Mouse (Mus musculus) cerebellum, postnatal 36 days (tissue): ENCODE measurements around the gene Il1rapl1.

Source experiments
- DNase-seq, 2 experiments: peaks; one replicate each; pipeline ENCODE4 v3.0.0; 2021 to 2022; ENCODE audit warnings: mixed read lengths in 2 of 2

Gene Il1rapl1

DNA sequence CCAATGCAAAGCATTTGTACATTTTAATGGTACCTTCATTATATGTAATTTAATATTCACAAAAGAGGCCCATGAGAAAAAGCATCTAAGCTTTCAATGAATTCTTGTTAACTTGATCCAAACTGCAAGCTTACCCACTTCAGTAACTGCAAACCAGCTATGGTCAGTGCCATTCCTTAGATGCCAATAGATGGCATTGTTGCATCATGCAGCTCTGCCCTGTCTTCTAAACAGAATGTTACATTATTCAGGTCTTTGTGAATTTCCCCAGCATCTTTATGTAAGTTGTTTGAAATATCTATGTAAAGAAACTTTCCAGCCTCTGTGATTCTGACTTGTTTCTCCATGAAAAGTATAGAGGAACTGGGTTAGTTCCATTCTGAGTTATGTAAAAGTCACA lies 514.5 kb downstream of the Il1rapl1 start:
- peak; percentile 5 to 9 for DNase-seq

DNA sequence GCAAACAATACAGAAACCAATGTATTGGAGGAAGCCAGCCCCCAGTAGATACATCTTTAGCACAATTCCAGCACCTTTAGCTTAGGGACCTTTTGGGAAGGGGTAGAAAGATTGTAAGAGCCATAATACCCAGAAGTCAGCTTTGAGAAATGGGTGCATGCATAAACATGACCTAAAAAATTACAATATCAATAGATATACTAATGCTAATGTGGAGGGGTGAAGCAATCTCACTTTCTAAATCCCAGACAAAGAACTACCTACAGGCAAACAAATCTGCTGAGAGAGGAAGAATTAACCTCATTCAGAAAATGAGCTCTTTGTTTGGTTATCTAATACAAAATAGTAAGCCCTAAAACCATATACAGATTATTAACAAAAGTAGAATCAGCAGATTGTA lies 607.4 kb downstream of the Il1rapl1 start:
- no peak for DNase-seq

DNA sequence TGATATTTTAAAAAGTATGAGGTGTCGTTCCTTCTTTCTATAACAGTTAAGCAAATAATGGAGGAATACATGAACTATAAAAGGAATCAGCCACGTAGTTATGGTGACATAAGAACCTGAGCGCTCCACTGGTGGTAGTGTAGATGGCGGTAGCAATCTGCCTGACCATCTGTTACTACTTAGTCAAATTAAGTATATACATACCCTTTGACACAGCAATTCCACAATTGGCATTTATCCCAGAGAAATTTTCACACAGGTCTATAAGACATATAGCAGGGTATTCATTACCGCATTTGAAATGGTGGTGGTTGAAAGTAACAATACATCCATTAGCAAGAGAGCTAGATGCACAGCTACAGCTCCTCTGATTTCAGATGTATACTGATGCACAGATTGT lies 612.8 kb downstream of the Il1rapl1 start:
- peak; percentile 21 to 37 for DNase-seq

DNA sequence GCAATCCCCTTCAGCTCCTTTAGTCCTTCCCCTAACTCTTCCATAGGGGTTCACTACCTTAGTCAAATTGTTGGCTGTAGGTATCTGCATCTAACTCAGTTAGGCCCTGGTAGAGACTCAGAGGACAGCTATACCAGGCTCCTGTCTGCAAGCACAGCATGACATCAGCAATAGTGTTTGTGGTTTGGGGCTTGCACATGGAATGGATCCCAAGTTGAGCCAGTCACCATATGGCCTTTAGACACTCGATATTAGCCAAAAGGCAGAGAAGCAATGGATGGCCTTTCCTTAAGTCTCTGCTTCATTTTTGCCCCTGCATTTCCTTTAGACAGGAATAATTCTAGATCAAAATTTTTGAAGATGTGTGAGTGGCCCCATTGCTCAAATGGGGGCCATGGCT lies 632.0 kb downstream of the Il1rapl1 start:
- DNase-seq, result peak; percentile 13 to 25

GRCm38 (mm10) chrX:87238191-87238590 lies 877.3 kb downstream of the Il1rapl1 start:
- DNase-seq, result peak; percentile 65 to 89

GRCm38 (mm10) chrX:87225280-87225679 lies 890.2 kb downstream of the Il1rapl1 start:
- DNase-seq, result no peak

- DNase-seq, result no peak
These were observed 1113.1 kb downstream of the Il1rapl1 start for GRCm38 (mm10) chrX:87002296-87002695.

DNA sequence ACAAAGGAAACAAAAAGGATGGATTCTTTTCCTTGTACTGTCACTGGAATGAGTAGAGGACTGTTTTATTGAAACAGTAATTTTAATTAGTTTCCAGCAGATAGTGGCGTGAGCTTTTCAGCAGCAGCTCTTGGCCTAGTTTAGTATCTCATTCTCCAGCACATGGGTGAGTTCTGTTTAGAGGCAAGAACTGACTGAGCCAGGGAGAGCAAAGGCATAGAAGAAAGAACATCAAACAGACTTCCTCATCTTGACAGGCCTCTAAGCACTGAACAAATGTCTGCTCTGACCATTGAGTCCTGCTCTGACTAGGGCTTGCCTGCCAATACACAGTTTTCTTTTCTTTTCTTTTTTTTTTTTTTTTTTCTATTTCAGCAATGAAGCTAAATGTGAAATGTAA lies 1160.3 kb downstream of the Il1rapl1 start:
- DNase-seq, result no peak

GRCm38 (mm10) chrX:86954614-86955013 lies 1160.8 kb downstream of the Il1rapl1 start:
- no peak for DNase-seq

DNA sequence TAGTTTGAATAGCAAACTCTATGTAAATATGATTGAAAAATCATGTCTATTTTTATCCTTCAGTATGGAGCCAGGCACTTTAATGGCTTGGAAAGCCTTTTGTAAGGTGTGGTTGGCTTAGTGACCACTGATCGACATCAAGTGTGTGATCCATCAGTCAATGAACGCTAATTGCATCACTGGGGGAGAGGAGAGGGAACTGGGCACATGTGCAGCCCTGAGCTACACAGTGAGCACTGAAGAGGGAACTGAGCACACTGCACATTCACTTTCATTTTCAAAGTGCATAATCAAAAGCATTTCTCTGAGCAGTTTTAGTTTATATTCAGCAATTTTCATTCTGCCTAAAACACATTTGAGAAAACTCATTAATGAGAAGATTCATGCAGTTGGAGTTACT lies 1164.5 kb downstream of the Il1rapl1 start:
- no peak for DNase-seq

DNA sequence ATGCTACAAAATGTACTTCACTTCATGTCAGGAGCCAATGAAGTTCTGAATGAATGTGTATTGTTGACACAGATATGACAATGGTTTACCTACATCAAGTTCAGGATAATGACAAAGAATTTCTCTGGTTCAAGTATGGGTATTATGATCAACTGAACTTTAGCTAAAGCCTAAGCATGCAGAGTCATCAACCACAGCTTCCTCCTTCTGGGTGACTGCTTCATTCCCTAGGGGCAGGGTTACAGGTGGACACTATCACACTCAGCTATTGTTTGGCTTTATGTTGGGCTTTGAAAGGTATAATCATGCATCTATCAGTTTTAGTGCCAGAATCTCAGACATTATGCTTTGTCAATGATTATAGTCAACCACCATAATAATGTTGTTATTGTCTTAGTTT lies 1166.3 kb downstream of the Il1rapl1 start:
- no peak for DNase-seq

- DNase-seq, result no peak
These were observed 1260.6 kb downstream of the Il1rapl1 start for GRCm38 (mm10) chrX:86854835-86855234.

GRCm38 (mm10) chrX:86808218-86808617 lies 1307.2 kb downstream of the Il1rapl1 start:
- DNase-seq, result no peak

DNA sequence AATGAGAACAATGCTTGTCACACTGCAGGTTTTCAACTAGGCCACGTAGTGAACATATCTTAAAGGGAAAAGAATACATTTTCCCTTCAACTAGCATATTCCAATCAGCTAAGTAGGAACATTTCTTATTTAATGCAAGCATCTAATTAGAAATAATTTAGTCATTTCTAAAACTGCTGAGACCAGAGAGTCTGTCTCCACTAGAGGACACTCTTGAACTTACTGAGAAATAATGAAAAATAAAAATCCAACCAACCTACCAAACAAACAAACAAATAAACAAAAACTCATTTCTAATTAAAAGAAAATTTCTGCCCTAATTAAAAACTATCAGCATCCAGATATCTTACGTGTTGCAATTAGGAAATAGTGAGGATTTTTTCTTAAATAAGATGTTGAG lies 1312.7 kb downstream of the Il1rapl1 start:
- no peak for DNase-seq

DNA sequence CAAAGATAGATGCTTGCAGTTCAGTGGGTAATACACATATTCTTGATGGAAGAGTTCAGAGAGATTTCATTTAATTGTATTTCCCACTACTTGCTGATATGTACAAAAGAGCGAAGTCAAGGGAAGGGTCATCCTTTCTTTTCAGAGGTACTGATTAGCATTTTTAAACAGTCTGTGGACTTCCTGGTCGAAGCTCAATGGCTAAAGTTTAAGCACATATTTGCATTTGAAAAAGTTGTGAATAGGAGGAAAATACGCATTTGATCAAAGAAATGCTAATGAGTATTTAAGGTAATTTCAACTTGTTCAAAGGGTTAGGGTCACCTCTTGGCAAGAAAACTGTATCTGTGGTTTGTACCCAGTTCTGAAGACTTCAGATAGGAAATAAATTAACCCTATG lies 1386.6 kb downstream of the Il1rapl1 start:
- no peak for DNase-seq
